Mouse (Mus musculus) liver, embryonic 14.5 days (tissue): ENCODE measurements around the gene Kcnk15.

Experiments
- CTCF ChIP-seq: IDR thresholded peaks from 2 replicates; pipeline ENCODE4 v1.5.1; 2016; ENCODE audit warnings: antibody characterized with exemption, low read depth, control low read depth
- EP300 ChIP-seq: IDR thresholded peaks from 2 replicates; pipeline ENCODE4 v1.6.1; 2016; ENCODE audit warnings: antibody characterized with exemption, low read depth

GRCm38 (mm10) chr2:163890586-163890985, 37.1 kb downstream of the Kcnk15 start:
- no peak for TF ChIP-seq CTCF
- no peak for TF ChIP-seq EP300
